Mouse (Mus musculus) intestine, postnatal 0 days (tissue): Measurements from ENCODE around the gene Samd4b. TPM values are rescaled to one million over a fixed set of nuclear protein-coding genes. Genes with fewer than 3 reads are reported as not detected.

Experiments
- ATAC-seq: fragments of 200-750 bp; cut with Nextera tagmentation; 2 replicates; pipeline ENCODE4 v1.8.0; 2017; ENCODE audit warnings: mild to moderate bottlenecking, moderate TSS enrichment, moderate library complexity
- H3K27ac ChIP-seq: fragments of 300-500 bp; sonication (generic); 2 replicates; pipeline ENCODE4 v1.5.1; 2014; ENCODE audit warnings: mild to moderate bottlenecking, low read depth, low read length, moderate library complexity
- H3K27me3 ChIP-seq: fragments of 300-500 bp; sonication (generic); replicated peaks from 2 replicates; pipeline ENCODE4 v1.6.1; 2014; ENCODE audit warnings: low read length, mixed read lengths; ENCODE audit not compliant: control insufficient read depth, insufficient read depth
- H3K36me3 ChIP-seq: fragments of 300-500 bp; sonication (generic); 2 replicates; pipeline ENCODE4 v1.6.1; 2014; ENCODE audit warnings: mild to moderate bottlenecking, moderate library complexity; ENCODE audit not compliant: control insufficient read depth, insufficient read depth
- H3K4me1 ChIP-seq: fragments of 300-500 bp; sonication (generic); replicated peaks from 2 replicates; pipeline ENCODE4 v1.6.1; 2014; ENCODE audit warnings: antibody characterized with exemption, low read length, mixed read lengths; ENCODE audit not compliant: control insufficient read depth, insufficient read depth
- H3K4me2 ChIP-seq: fragments of 300-500 bp; sonication (generic); replicated peaks from 2 replicates; pipeline ENCODE4 v1.6.1; 2014; ENCODE audit warnings: low read depth, mild to moderate bottlenecking, moderate library complexity
- H3K4me3 ChIP-seq: fragments of 300-500 bp; sonication (generic); 2 replicates; pipeline ENCODE4 v1.5.1; 2014; ENCODE audit warnings: low read depth, low read length
- H3K9ac ChIP-seq: fragments of 300-500 bp; sonication (generic); 2 replicates; pipeline ENCODE4 v1.6.1; 2014; ENCODE audit warnings: mild to moderate bottlenecking, low read depth, low read length
- H3K9me3 ChIP-seq: fragments of 300-500 bp; sonication (generic); 2 replicates; pipeline ENCODE4 v1.6.1; 2016; ENCODE audit warnings: mixed run types; ENCODE audit not compliant: control insufficient read depth
- CTCF ChIP-seq: sonication (generic); IDR thresholded peaks from 2 replicates; pipeline ENCODE4 v1.5.1; 2016; ENCODE audit warnings: low read depth, mild to moderate bottlenecking, control low read depth, antibody characterized with exemption, moderate library complexity
- WGBS: fragments of 180-500 bp; shearing (Covaris S2); extraction: QIAGEN DNeasy Blood & Tissue Kit; methylation state at CpG from one replicate; pipeline ENCODE4 v1.1.7; 2014; 5-methylcytosine and 5-hydroxymethylcytosine counted together
- polyA plus RNA-seq: library from polyadenylated mRNA; unstranded; fragments of >200 nt; fragmentation: Nextera tagmentation; extraction: Ambion mirVana; gene quantifications from 2 replicates; pipeline ENCODE4 v1.2.1, GENCODE M21; 2015

Gene Samd4b
- polyA plus RNA-seq, 1 experiment from 2014 or later: 13.4 TPM

GRCm38 (mm10) chr7:28584468-28584867 is 13.5 kb downstream of the Samd4b start:
- ATAC-seq: no peak
- peaks cover 12% of the 10 kb centered on the region for H3K4me1 ChIP-seq
- WGBS: 40% methylated on average over 4 of the region's 4 CpGs
- no peak for TF ChIP-seq CTCF
- no peak overlapping the region for H3K9ac ChIP-seq
- no peaks in the 10 kb centered on the region for H3K9me3 ChIP-seq
- no peak overlapping the region for H3K4me3 ChIP-seq
- no peaks in the 10 kb centered on the region for H3K27me3 ChIP-seq
- H3K4me2 ChIP-seq: peak overlapping the region; percentile 48
- no peaks in the 10 kb centered on the region for H3K36me3 ChIP-seq
- H3K27ac ChIP-seq: peak overlapping the region; percentile 80

GRCm38 (mm10) chr7:28583570-28584344 is 14.2 kb downstream of the Samd4b start:
- peak; percentile 85 for ATAC-seq
- Histone ChIP-seq H3K9ac (no peak overlapping the region), H3K27ac (peak overlapping the region; percentile 80), H3K9me3 (no peaks in the 10 kb centered on the region), H3K36me3 (0 out of 2 replicates have a peak, but pooled peaks cover 3% of the 10 kb centered on the region), H3K4me3 (no peak overlapping the region), H3K4me2 (peak overlapping the region; percentile 48), H3K27me3 (no peaks in the 10 kb centered on the region), H3K4me1 (peaks cover 13% of the 10 kb centered on the region)
- 46% methylated on average over 8 of the region's 8 CpGs for WGBS
- TF ChIP-seq CTCF: no peak

- Histone ChIP-seq H3K9me3 (no peaks in the 10 kb centered on the region), H3K4me1 (peaks cover 21% of the 10 kb centered on the region), H3K27me3 (no peaks in the 10 kb centered on the region), H3K4me3 (no peak overlapping the region), H3K27ac (peak overlapping the region; percentile 80), H3K9ac (no peak overlapping the region), H3K36me3 (0 out of 2 replicates have a peak, but pooled peaks cover 5% of the 10 kb centered on the region), H3K4me2 (peak overlapping the region; percentile 48)
- WGBS: 37% methylated on average over 11 of the region's 11 CpGs
- no peak for ATAC-seq
- no peak for TF ChIP-seq CTCF
These were observed 15.1 kb downstream of the Samd4b start for GRCm38 (mm10) chr7:28582841-28583240.

GRCm38 (mm10) chr7:28581721-28582120 is 16.2 kb downstream of the Samd4b start:
- Histone ChIP-seq H3K9ac (no peak overlapping the region), H3K27me3 (no peaks in the 10 kb centered on the region), H3K4me3 (no peak overlapping the region), H3K4me1 (peaks cover 28% of the 10 kb centered on the region), H3K36me3 (0 out of 2 replicates have a peak, but pooled peaks cover 5% of the 10 kb centered on the region), H3K27ac (peak overlapping the region; percentile 37; the same call in 1 of the 2 replicates), H3K4me2 (no peak overlapping the region), H3K9me3 (no peaks in the 10 kb centered on the region)
- no peak for TF ChIP-seq CTCF
- ATAC-seq: no peak
- WGBS: 41% methylated on average over 4 of the region's 4 CpGs

- Histone ChIP-seq H3K27ac (no peak overlapping the region), H3K4me1 (peaks cover 24% of the 10 kb centered on the region), H3K36me3 (0 out of 2 replicates have a peak, but pooled peaks cover 5% of the 10 kb centered on the region), H3K4me3 (no peak overlapping the region), H3K9me3 (no peaks in the 10 kb centered on the region), H3K27me3 (no peaks in the 10 kb centered on the region), H3K9ac (no peak overlapping the region), H3K4me2 (no peak overlapping the region)
- whole genome bisulfite sequencing: 75% methylated on average over 5 of the region's 5 CpGs
- TF ChIP-seq CTCF: no peak
- no peak for ATAC-seq
These were observed 18.1 kb downstream of the Samd4b start for GRCm38 (mm10) chr7:28579826-28580225.

- Histone ChIP-seq H3K4me1 (peaks cover 28% of the 10 kb centered on the region), H3K9me3 (no peaks in the 10 kb centered on the region), H3K27me3 (no peaks in the 10 kb centered on the region), H3K4me3 (no peak overlapping the region), H3K27ac (peak overlapping the region; percentile 54; the same call in 1 of the 2 replicates), H3K4me2 (0 out of 2 replicates have a peak overlapping the region, but pooled peaks have one; percentile 9), H3K9ac (no peak overlapping the region), H3K36me3 (0 out of 2 replicates have a peak, but pooled peaks cover 5% of the 10 kb centered on the region)
- 61% methylated on average over 5 of the region's 5 CpGs for WGBS
- no peak for TF ChIP-seq CTCF
- ATAC-seq: no peak
These were observed 19.3 kb downstream of the Samd4b start for GRCm38 (mm10) chr7:28578543-28579053.
